Mouse (Mus musculus) A20 (cell line): ENCODE results near the gene Nacc2.

Experiments
- DNase-seq: peaks from one replicate; pipeline ENCODE4 v3.0.0-alpha.2; 2011; ENCODE audit warnings: low read depth, low spot score

Gene Nacc2

DNA sequence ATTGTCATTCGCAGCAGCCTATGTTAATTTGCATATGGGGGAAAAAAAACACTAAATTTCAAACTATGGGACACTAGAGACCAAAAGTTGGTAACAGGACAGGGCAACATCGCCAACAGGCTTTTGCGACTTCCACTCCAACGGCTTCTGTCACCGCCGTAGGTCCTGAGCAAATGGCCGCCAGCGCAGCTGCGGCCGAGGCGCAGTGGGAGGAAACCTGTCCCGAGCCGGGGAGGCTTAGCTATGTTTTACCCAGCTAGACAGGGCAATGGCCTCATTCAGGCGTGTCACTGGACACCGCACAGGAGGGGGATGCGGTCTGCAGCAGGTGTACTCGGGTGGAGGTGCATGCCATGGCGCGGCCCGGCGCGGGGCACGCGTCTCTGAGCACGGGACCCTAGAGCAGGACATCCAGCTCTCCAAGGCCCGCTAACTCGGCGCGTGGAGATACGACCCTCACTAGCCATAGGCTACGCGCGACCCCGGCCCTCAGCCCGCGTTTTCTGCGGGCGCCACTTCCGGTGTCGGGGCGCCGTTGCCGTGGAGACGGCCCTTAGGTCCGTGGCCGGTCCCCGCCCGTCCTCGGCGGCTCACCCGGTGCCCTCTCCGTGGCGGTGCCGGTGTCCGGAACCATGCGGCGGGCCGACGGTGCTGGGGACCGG, 16.7 kb upstream of the Nacc2 start:
- no peak for DNase-seq

DNA sequence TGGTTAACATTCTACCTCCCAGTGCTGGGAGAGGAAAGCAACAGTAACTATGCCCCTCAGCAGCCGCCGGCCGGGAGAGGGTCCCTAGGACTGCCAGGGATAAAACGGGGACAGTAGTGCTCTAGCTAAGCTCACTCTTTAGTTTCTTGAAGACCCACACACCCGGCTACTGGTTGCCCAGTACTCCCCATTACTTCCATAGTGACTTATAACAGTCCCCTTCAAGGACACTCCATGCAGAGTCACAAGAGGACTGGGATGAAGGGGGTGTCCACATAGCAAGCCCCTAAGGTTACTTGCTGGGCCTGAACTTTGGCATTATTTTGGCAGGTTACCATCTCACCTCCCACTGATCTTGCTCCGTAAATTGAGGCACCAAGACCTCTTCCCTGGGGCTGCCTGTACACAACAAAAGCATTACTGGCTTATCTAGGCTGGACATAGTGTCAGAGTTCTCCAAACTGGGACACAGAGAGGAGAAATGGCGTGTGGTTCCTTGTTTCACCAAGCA, 16.1 kb upstream of the Nacc2 start:
- no peak for DNase-seq

DNA sequence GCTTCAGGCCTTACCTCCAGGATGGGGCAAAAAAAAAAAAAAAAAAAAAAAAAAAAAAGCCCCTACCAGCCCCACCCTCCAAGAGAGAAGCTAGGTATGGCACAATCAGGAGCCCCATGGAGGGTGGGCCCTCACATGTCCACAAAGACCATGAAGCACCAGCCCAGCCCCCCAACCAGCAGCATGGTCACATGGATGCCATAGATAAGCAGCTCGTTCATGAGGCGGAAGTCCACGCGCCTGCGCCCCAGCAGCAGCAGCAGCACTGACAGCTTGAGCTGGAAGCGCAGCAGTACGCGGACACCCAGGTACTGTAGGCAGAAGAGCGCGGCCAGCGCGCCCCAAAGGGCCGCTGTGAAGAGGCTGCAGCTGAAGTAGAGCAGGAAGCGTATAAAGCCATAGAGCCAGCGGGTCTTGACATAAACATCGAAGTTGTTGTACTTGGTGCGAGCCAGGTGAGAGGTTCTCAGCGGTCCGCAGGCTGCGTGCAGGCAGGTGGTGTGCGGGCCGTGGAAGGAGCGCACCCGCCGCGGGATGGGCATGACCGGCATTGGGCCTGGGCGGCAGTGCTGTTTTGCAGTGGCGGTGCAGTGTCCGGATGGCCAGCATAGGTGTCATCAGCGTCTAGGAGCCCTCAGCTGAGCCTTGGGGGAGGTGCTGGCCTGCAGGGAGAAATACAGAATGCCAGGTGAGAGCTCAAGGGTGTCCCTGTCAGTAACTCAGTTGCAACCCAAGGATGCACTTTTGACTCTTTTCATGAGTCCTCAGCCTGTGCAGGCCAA, 15.4 kb upstream of the Nacc2 start:
- DNase-seq, result no peak

DNA sequence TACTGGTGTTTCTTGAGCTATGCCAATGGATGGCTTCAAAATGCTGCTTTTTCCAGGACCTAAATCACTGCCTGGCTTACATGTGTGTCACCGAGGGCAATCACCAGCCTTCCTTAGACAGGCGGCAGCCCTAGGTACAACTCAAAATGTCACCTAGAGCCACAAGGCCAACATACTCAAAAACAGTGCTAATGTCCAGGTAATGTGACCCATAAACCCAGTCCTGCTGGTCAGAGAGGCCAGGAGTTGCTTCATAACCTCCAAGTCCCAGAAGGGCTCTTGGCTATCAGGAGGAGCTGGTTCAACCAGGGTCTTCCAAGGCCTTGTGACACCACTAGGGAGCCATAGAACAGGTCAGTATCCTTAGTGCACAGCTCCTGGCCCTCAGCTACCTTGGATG, 11.6 kb upstream of the Nacc2 start:
- DNase-seq, result no peak

DNA sequence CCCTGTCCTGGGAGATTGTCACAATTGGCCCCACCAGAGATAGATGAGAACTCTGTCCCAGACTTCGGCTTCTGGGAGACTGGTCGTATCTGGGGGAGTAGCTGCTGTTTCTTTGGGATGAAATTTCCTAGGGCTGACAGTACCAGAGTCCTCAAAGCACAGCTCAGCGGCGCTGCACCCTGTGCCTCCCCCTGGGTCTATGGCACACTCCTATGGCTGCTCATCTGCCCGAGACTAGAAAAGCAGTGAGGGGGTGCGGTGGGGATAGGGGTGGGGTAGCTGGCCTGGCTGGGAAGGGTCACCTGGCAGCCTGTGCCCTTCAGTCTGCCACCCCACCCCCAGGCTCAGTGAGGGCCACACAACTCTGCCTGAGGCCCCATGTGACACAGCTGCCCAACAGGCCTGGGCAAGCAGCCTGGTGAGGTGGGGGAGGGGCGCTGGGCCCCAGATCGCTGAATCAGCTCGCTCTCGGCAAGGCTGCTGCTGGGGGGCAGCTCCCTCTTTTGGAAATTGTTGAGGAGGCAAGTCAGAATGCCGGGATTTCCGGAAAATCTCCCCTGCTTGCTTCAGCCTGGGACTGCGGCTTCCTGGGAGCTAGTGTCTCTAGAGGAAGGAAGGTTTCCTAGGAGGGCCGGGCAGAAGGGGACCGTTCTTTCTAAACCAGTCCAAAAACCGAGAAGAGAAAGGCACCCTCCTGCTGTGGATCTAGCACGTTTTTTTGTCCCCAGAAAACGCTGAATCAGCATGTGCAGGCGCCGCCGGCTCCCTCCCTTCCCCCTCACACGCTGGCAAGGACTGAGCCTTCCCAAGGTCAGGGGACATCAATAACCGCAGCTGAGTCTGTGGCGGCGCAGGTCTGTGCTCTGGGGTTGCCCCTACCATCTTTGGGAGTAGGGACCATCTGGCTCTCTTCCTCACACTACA, 9.9 kb upstream of the Nacc2 start:
- no peak for DNase-seq

DNA sequence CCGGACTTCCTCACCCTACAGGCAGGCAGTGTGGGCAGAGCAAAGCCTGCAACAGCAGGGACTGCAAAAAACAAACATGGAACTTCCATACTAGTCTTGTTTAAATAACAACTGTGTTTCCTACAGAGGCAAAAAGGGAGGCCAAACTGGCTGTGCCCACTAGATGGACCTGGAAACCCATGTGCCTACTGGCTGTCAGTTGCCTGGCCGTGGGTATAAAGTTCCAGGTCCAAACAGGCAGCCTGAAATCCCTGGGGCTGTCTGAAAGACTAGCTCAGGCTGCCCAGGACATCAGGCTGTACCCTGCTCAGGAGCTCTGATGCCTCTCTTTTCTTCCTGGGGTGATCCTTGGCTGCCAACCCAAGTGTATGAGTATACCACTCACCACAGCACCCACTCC, 8.3 kb upstream of the Nacc2 start:
- DNase-seq, result no peak

DNA sequence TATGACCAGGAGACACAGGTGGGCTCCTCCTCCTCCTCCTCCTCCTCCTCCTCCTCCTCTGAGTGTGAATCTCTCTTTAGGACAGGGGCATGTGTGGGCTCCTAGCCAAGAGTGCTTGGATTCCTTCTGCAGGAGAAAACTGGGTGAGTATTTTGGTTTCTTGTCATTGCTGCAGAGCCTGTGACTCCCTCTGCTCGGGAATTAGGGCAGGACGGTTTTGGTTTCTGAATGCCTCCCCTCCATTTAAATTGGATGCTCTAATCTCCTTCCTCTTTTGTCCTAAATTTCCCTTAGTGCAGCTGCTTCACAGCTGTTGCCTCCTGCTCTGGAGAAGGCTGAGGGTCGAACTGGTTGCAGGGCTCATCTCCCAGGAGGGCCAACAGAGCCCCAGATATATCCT, 6.9 kb upstream of the Nacc2 start:
- no peak for DNase-seq

DNA sequence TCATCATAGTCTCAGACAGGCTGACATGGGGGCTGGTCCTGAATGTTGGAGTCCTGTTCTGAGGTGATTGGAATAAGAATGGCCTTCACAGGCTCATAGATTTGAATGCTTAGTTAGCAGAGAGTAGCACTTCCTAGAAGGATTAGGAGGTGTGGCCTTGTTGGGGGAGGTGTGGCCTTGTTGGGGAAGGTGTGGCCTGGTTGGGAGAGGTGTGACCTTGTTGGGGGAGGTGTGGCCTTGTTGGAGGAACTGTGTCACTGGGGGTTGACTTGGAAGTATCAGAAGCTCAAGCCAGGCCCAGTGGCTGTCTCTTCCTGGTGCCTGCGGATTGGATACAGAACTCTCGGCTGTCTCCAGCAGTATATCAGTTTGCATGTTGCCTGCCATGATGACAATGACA, 6.3 kb upstream of the Nacc2 start:
- DNase-seq, result peak; percentile 29

DNA sequence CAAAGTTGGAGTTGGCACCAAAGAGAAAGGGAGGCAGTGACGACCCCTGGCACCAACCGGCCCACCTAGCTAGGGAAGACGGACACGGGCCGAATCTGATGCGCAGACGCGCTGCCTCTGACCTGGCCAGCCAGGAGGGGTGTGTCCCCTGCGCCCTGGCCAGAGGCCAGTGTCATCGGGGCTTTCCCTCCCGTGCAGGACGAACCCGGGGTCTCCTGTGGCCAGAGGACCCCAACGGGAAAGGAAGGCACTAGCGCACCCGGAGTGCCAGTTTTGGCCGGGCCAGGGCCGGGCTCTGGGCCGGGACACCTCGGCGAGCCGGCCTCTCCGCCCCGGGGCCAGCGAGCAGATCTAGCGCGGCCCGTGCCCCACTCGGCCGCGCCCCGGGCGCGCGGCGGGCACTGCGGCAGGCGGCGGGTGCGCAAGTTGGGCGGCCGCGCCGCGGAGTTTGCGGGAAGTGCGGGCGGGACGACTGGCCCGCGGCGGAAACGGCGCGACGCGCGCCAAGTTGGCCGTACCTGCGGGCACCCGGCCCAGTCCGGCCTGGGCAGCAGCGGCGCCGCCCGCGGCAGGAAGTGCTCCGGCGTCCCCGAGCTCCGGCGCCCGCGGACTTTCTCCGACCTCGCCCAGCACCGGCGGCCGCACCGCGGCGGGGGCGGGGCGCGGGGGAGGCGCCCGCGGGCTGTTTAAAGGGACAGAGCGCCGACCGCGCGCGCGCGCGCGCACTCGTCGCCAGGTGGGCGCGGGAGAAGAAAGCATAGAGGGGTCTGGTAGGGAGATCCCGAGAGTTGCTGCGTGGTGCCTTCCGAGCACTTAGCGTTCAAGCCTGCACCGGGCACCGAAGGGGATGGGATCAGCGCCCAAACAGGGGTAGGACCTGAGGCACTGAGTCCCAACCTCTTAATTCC, 595 bp downstream of the Nacc2 start:
- DNase-seq, result peak; percentile 27

DNA sequence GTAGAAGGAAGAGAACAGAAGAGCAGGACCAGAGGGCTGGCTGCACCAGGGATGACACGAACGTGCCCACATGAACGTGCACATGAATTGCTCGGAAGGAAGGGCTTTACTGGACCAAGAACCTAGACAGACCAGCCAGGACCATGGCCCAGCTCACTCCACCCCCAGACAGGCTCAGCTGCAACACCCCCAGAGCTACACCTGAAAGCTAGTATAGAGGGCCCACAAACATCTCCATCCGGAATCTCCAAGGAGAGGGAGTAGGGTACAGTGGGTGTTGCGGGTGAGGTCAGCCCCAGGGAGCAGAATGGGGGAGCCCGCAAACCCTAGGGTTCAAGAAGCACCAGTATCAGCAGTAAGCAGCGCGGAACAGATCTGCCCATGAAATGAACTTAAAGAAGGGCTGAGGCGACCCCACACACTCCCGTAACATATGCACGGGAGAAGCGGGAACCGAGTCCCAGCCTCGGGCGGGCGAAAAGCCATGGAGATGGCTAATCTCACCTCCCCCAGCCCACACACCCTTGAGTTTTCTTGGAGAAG, 1.4 kb downstream of the Nacc2 start:
- no peak for DNase-seq

DNA sequence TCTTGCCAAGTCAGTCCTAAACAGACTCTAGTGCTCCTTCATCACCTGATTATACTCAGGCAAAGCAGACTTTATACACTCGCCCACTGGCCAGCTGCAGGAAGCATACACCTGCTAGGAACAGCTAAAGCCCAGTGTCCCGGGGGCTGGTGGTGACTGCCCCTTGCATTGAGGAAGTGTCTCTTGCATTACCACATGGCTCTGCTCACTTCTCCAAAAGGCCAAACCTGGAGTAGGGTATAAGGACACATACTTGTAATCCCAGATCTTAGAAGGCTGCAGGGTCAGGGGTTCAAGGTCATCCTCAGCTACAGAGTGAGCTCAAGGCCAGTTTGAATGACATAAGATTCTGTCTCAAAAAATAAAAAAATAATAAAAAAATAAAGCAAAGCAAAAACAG, 3.4 kb downstream of the Nacc2 start:
- peak; percentile 36 for DNase-seq

DNA sequence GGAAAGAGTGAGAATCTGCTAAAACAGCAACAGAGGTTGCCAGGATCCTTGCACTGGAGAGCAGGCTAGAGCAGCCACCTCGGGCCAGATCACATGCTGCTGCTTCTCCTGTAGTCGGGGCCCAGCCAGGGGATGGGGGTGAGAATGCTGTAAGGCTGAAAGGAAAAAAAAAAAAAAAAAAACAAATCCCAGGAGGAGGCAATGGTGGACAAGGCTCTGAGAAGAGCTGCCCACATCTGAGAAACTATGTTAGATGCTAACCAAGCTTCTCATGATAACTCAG, 3.8 kb downstream of the Nacc2 start:
- DNase-seq, result no peak

DNA sequence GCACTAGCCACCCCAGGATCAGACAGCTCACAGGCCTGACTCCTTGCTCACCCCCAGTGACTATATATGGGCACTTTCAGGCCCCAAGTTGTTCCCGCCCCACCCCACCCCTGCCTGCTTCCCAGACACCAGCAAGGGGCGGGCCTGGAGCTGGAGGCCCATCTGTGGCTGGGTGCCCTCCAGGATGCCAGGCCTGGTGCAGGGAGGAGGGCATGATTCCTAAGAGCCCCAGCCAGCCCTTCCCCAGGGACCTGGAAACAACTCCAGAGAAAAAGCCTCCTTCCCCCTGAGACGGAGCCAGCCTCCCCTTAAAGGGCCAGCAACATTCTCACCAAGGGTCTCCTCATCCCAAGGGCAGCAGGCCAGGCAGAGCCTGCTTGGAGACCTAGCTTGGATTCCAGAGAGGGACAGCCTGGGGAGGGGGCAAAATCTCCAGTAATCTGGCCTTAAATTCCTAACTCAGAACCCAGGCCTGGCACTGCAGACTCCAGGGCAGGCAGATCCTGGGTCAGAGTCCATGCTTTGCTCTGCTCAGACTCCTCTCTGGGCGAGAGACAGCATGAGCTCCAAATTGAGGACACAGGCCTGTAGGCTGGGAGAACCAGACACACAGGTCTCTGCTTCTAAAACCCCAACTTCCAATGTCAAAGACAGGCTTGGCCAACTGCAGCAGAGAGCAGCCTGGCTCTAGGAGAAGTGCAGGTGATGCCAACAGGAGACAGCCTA, 4.3 kb downstream of the Nacc2 start:
- DNase-seq, result no peak

DNA sequence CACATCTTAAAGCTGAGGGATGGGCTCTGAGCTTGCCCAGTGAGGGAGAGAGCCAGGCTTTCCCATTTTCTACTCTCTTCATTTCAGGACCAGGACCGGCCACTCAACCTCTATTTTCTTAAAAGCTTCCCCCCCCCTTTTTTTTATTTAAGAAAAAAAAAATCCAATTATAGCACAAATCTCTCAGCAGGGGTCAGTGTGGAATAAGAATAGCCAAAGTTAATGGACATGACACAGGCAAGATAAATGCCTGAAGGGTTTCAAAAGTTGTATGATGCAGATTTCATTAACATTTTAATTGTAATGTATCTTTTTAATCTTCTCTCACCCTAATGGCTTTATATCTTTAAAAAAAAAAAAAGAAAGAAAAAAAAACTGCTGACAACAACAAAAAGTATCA, 5.4 kb downstream of the Nacc2 start:
- DNase-seq, result no peak

DNA sequence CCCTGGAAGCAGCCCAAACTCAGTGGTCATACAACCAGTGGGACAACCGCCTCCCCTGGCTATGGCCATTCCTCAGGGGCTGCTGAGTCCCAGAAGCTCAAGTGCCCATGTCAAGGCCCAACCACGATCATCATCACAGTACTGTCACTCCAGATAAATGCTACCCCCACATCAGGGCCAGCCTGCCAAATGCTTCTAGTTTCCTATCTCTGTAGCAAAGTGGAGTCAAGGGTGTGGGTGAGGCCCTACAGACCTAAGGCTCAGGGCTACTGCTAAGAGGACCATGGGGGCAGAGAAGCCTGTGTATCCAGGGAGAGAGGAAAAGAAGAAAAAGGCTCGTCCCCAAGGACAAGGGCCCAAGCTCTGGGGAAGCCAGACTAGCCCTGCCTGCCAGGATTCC, 6.5 kb downstream of the Nacc2 start:
- no peak for DNase-seq

DNA sequence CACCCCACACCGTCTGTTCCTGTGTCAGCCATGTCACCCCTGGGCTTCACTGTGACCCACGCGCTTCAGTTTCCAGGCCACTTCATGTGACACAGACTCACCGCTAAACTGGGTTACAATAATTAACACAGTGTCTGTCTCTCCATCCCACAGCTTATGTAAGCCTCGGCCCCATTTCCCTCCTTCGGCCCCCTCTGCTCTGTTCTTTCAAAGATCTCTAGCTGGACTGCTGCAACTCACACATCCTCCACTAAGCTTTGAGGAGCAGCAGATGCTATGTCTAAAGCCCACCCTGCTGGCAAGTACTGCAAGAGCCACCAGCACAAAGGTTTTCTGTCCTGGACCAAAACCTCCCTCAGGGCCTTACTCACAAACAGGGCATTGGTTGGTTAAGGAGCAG, 7.8 kb downstream of the Nacc2 start:
- no peak for DNase-seq

DNA sequence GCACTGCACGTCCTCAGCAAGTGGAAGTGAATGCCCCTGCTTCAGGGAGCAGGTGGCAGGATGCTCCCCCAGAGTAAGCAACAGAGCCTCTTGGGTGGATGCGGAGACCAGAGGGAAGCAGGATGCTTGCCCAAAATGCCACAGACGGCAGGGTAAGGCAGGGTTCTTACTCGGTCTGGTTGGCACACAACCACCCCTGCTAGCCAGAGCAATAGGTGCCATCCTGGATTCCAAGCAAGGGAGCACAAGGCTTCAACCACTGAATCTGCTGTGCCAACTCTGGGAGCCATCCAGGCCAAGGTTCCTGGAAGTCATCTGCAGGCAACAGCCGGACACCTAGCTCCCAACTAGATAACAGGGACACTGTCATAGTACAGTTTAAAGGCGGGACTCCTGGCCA, 14.8 kb downstream of the Nacc2 start:
- no peak for DNase-seq

DNA sequence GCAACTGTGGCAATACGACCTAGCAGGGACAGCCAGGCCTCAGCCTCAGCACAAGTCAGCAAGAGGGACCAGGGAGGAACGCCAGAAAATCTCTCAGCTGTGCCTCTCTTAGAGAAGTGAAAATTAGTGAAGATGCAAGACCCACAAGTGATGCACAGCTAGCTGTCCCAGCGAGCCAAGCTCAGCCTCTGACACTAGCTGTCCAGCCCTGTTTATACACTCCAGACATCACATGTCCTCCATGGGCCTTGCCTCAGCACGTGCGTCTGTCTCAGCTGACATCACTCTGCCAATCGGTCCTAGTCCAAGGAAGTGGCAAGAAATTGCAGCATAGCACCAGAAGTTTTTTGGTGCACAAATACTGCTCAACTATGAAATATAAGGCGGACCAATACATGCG, 16.0 kb downstream of the Nacc2 start:
- no peak for DNase-seq

DNA sequence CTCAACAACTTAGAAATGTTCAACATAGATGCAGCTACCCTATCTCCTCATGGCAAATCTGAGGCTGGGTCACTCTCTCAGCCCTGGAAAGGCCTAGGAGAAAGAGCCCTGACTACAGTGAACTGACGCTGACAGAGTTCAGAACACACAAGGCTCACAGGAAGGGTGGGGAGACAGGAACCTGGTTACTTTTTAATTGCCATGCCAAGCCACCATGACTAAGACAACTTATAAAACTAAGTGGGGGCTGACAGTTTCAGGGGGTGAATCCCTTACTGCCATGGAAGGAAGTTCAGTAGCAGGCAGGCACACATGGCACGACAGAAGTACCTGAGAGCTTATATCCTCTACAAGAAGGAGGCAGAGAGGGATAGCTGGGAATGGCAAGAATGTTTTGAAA, 16.8 kb downstream of the Nacc2 start:
- no peak for DNase-seq

DNA sequence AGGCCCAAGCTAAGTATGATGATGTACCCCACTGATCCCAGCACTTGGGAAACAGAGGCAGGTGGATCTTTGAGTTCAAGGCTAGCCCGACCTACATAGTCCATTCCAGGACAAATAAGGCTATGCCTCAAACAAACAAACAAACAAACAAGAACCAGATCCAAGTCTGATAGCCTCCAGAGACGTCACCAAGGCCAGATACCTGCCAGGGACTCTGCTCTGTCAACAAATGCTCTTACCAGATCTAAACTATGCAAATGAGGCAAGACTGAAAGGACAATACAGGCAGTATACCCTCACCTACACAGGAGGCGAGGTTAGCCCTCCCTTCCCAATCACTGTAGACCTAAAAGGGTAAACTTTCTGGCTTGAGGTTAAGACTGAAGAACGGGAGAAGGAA, 22.7 kb downstream of the Nacc2 start:
- no peak for DNase-seq

DNA sequence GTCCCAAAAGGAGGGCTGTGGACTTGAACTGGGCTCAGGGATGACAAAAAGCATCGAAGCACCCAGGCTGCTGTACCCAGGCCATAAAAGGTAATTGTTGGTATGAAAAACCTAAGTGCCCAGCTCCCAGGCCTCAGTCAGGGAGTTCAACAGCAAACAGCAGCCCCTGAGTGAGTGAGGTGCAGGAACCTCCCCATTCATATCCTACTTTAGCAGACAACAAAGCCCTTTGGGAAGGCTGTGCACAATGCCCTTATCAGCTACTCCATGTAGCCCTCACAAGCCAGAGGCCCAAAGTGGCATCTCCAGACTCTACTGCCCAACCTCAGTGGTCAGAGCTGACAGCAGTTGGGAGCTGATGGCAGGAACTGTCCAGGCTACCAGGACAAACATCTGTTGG, 23.2 kb downstream of the Nacc2 start:
- no peak for DNase-seq
